8 mouse cellular contexts compared by ENCODE assay signal in the genomic region with DNA sequence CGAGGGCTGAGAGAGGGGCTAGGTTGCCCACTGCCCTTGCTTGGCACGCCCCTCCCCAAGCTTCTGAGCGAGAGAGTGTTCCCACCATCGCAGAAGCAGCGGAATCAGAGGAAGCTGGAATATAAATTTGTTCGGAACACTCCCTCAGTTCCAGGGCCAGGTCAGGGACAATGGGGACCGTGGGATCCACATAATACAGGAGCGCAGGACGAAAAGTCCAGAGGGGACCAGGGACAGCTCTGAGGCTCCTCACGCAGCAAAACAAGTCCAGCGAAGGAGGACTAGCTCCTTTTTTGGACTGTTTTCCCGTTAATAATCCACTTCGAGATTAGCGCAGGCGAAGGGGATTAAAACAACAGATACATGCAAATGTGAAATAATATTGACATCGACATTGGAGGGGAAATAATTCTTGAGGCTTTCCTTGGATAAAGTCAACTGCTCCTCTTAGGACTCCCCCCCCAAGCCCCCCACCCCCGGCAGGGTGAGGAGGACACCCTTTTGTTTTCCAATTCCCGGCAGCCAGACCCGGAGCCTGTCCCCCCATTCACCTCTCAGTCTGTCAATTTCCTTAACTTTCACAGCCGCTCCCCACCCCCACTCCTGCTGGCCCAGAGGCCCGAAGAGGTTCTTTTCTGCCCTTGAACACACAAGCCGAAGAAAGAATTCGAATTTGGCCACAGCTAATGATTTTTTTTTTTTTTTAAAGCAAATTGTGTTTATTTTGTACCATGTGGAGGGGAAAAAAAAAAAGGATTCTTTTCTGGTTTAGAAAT. TPM values are rescaled to one million over a fixed set of nuclear protein-coding genes. Genes with fewer than 3 reads are reported as not detected.
DNase-seq lines count a peak whose midpoint lies in the region; ATAC-seq lines count a peak whose summit lies in the region.

No protein-coding gene starts in this region.

- H3K27me3 ChIP-seq in forebrain, embryonic 14.5 days (replicated peaks; ENCODE audit: control insufficient read depth, insufficient read depth, low read length): no peaks in the 10 kb centered on the region
- no peaks in the 10 kb centered on the region for H3K27me3 ChIP-seq in hindbrain, embryonic 12.5 days
- peaks cover 44% of the 10 kb centered on the region for H3K27me3 ChIP-seq in limb, embryonic 13.5 days
- no peaks in the 10 kb centered on the region for H3K27me3 ChIP-seq in midbrain, embryonic 14.5 days (ENCODE audit: control insufficient read depth, insufficient read depth, low read length)

- no peaks in the 10 kb centered on the region for H3K9me3 ChIP-seq in forebrain, embryonic 14.5 days (replicated peaks; ENCODE audit: control insufficient read depth, low read length)
- H3K9me3 ChIP-seq in hindbrain, embryonic 12.5 days (replicated peaks): no peaks in the 10 kb centered on the region
- no peaks in the 10 kb centered on the region for H3K9me3 ChIP-seq in limb, embryonic 13.5 days
- no peaks in the 10 kb centered on the region for H3K9me3 ChIP-seq in midbrain, embryonic 14.5 days (ENCODE audit: control insufficient read depth, low read length)

- peak; percentile 30; the same call in 1 of the 2 replicates for ATAC-seq in forebrain, embryonic 14.5 days
- peak; percentile 53 for ATAC-seq in hindbrain, embryonic 12.5 days (ENCODE audit: low FRiP score)
- no peak for ATAC-seq in limb, embryonic 13.5 days (ENCODE audit: low FRiP score, low read depth)
- peak; percentile 44; the same call in 1 of the 2 replicates for ATAC-seq in midbrain, embryonic 14.5 days (ENCODE audit: low FRiP score, low TSS enrichment)

- peaks cover 17% of the 10 kb centered on the region for H3K4me1 ChIP-seq in forebrain, embryonic 14.5 days (ENCODE audit: control insufficient read depth, insufficient read depth, low read length)
- peaks cover 19% of the 10 kb centered on the region for H3K4me1 ChIP-seq in hindbrain, embryonic 12.5 days
- H3K4me1 ChIP-seq in limb, embryonic 13.5 days: peaks cover 10% of the 10 kb centered on the region
- peaks cover 24% of the 10 kb centered on the region for H3K4me1 ChIP-seq in midbrain, embryonic 14.5 days (ENCODE audit: control insufficient read depth, insufficient read depth, low read length)

- WGBS in forebrain, embryonic 14.5 days: under 1% methylated on average over 23 of the region's 23 CpGs
- under 1% methylated on average over 23 of the region's 23 CpGs for WGBS in hindbrain, embryonic 12.5 days
- under 1% methylated on average over 23 of the region's 23 CpGs for WGBS in limb, embryonic 13.5 days
- WGBS in midbrain, embryonic 14.5 days: under 1% methylated on average over 23 of the region's 23 CpGs

- H3K4me2 ChIP-seq in forebrain, embryonic 14.5 days (ENCODE audit: low read length): peak overlapping the region; percentile 87
- H3K4me2 ChIP-seq in hindbrain, embryonic 12.5 days (replicated peaks): peak overlapping the region; percentile 80
- H3K4me2 ChIP-seq in limb, embryonic 13.5 days (replicated peaks): peak overlapping the region; percentile 85
- peak overlapping the region; percentile 80 for H3K4me2 ChIP-seq in midbrain, embryonic 14.5 days (ENCODE audit: low read length)

- H3K4me3 ChIP-seq in forebrain, embryonic 14.5 days (ENCODE audit: low read depth, low read length): peak overlapping the region; percentile 58
- peak overlapping the region; percentile 61 for H3K4me3 ChIP-seq in hindbrain, embryonic 12.5 days
- H3K4me3 ChIP-seq in limb, embryonic 13.5 days: peak overlapping the region; percentile 54
- peak overlapping the region; percentile 54 for H3K4me3 ChIP-seq in midbrain, embryonic 14.5 days (replicated peaks; ENCODE audit: low read depth, low read length)

- H3K27ac ChIP-seq in forebrain, embryonic 14.5 days (ENCODE audit: low read depth, low read length): peak overlapping the region; percentile 86
- H3K27ac ChIP-seq in hindbrain, embryonic 12.5 days: peak overlapping the region; percentile 87
- H3K27ac ChIP-seq in limb, embryonic 13.5 days: 0 out of 2 replicates have a peak overlapping the region, but pooled peaks have one; percentile 28
- peak overlapping the region; percentile 79 for H3K27ac ChIP-seq in midbrain, embryonic 14.5 days (replicated peaks; ENCODE audit: low read depth, low read length)

- peak overlapping the region; percentile 81 for H3K9ac ChIP-seq in forebrain, embryonic 14.5 days (ENCODE audit: low read length)
- peak overlapping the region; percentile 68 for H3K9ac ChIP-seq in hindbrain, embryonic 12.5 days
- peak overlapping the region; percentile 54; the same call in 1 of the 2 replicates for H3K9ac ChIP-seq in limb, embryonic 13.5 days
- peak overlapping the region; percentile 54 for H3K9ac ChIP-seq in midbrain, embryonic 14.5 days (replicated peaks; ENCODE audit: low read length)

- H3K36me3 ChIP-seq in forebrain, embryonic 14.5 days (ENCODE audit: control insufficient read depth, insufficient read depth, low read length): no peaks in the 10 kb centered on the region
- no peaks in the 10 kb centered on the region for H3K36me3 ChIP-seq in hindbrain, embryonic 12.5 days
- H3K36me3 ChIP-seq in limb, embryonic 13.5 days: no peaks in the 10 kb centered on the region
- H3K36me3 ChIP-seq in midbrain, embryonic 14.5 days (ENCODE audit: control insufficient read depth, insufficient read depth, low read length): no peaks in the 10 kb centered on the region

- peak; percentile 59 to 68 for DNase-seq in cerebellum, postnatal 14 days
- no peak for DNase-seq in cerebellum, adult 9-10 months
- peak; percentile 87 for DNase-seq in adipocyte (ENCODE audit: low spot score)
- peak; percentile 74 for DNase-seq in forebrain, embryonic 14.5 days (ENCODE audit: low spot score)
- peak; percentile 76 for DNase-seq in midbrain, embryonic 14.5 days
- no peak for DNase-seq in urinary bladder, adult 18-20 months (ENCODE audit: low spot score in 2 of 2)

RNA-seq across cellular contexts. Expression of a gene that starts 1.3 kb away (rescaled TPM):
- polyA plus RNA-seq in forebrain, embryonic 14.5 days (2014; fragmentation: Nextera tagmentation; extraction: Ambion mirVana): 70.6 and 87.0 TPM in 2 replicates
- polyA plus RNA-seq in hindbrain, embryonic 12.5 days (2016; fragmentation: Nextera tagmentation; extraction: Ambion mirVana): 47.3 and 60.5 TPM in 2 replicates
- 29.9 and 31.8 TPM in 2 replicates for polyA plus RNA-seq in limb, embryonic 13.5 days (2015; fragmentation: Nextera tagmentation; extraction: Ambion mirVana)
- 25.5 and 32.3 TPM in 2 replicates for polyA plus RNA-seq in midbrain, embryonic 14.5 days (2014; fragmentation: Nextera tagmentation; extraction: Ambion mirVana)

Comparison
In these comparisons a context has a peak if more than half of its experiments do, and no peak if none do; other contexts are left out.
1. DNase-seq: peak in cerebellum, postnatal 14 days (2 of 2), adipocyte (single experiment), forebrain, embryonic 14.5 days (single experiment) and midbrain, embryonic 14.5 days (single experiment); none in cerebellum, adult 9-10 months (single experiment) and urinary bladder, adult 18-20 months (0 of 2).
2. H3K27ac ChIP-seq: peak in every context shown above with its lines; median percentile 87 in hindbrain, embryonic 12.5 days; 86 in forebrain, embryonic 14.5 days; 79 in midbrain, embryonic 14.5 days; 28 in limb, embryonic 13.5 days.
3. Peak in every context shown above with its lines, with median percentiles within 50 percentile points of each other: H3K4me2 ChIP-seq, H3K4me3 ChIP-seq and H3K9ac ChIP-seq.